Mouse (Mus musculus) stomach, embryonic 16.5 days (tissue): ENCODE data around the gene Tfip11. TPM values are rescaled to one million over a fixed set of nuclear protein-coding genes. Genes with fewer than 3 reads are reported as not detected.

Source experiments
- polyA plus RNA-seq: library from polyadenylated mRNA; unstranded; fragments of >200 nt; fragmentation: Nextera tagmentation; extraction: Ambion mirVana; gene quantifications from 2 replicates; pipeline ENCODE4 v1.2.1, GENCODE M21; 2015

Tfip11 gene
- polyA plus RNA-seq, 1 experiment from 2014 or later: 27.6 TPM

Other genes starting within 250 kb of the Tfip11 start
- gene Cryba4, start 73.8 kb upstream of the Tfip11 start, polyA plus RNA-seq: 1.6 and 1.9 TPM in 2 replicates
- 4.0 and 4.1 TPM in 2 replicates for gene Crybb1, start 70.5 kb upstream of the Tfip11 start, polyA plus RNA-seq
- gene Tpst2, start 49.7 kb upstream of the Tfip11 start, polyA plus RNA-seq: 40.0 and 43.0 TPM in 2 replicates
- 30.2 and 30.8 TPM in 2 replicates for gene Srrd, start 16.7 kb downstream of the Tfip11 start, polyA plus RNA-seq
- gene Hps4, start 16.7 kb downstream of the Tfip11 start, polyA plus RNA-seq: 30.2 and 36.4 TPM in 2 replicates
- gene Gm6583, start 29.7 kb downstream of the Tfip11 start, polyA plus RNA-seq: 0.16 and 0.19 TPM in 2 replicates
- gene Asphd2, start 68.5 kb downstream of the Tfip11 start, polyA plus RNA-seq: 2.3 and 3.3 TPM in 2 replicates
- gene Gm6588, start 123.1 kb downstream of the Tfip11 start, polyA plus RNA-seq: 0.09 TPM in 1 of 2 replicates, not detected in the other